Mouse (Mus musculus) neural tube, embryonic 13.5 days (tissue): ENCODE measurements at regions not wholly inside any gene's neighbourhood (a gene's known extent, or its start where the extent isn't known, plus 50 kb on each side); places are given as distances from the start of the nearest gene placed in this dataset.
A peak's percentile ranks its signal among the peaks of the same experiment; 100 is the strongest.
"Not testable (repeated sequence)": the region's sequence is repeated elsewhere in the genome, so short reads cannot be mapped to it uniquely, and the experiment has no call there.

ENCODE experiments used
- ATAC-seq: fragments of 200-750 bp; cut with Nextera tagmentation; 2 replicates; pipeline ENCODE4 v1.8.0; 2017; ENCODE audit warnings: low read depth, mild to moderate bottlenecking, moderate TSS enrichment, moderate library complexity
- H3K27ac ChIP-seq: fragments of 300-500 bp; sonication (generic); replicated peaks from 2 replicates; pipeline ENCODE4 v1.5.1; 2015; ENCODE audit warnings: moderate library complexity, mild to moderate bottlenecking, inconsistent platforms
- H3K27me3 ChIP-seq: fragments of 300-500 bp; sonication (generic); 2 replicates; pipeline ENCODE4 v1.6.1; 2015; ENCODE audit warnings: mild to moderate bottlenecking, inconsistent platforms
- H3K36me3 ChIP-seq: fragments of 300-500 bp; sonication (generic); 2 replicates; pipeline ENCODE4 v1.6.1; 2015; ENCODE audit warnings: mild to moderate bottlenecking, inconsistent platforms
- H3K4me1 ChIP-seq: fragments of 300-500 bp; sonication (generic); replicated peaks from 2 replicates; pipeline ENCODE4 v1.6.1; 2015; ENCODE audit warnings: inconsistent platforms
- H3K4me2 ChIP-seq: fragments of 300-500 bp; sonication (generic); 2 replicates; pipeline ENCODE4 v1.6.1; 2015; ENCODE audit warnings: inconsistent platforms, mild to moderate bottlenecking, moderate library complexity
- H3K4me3 ChIP-seq: fragments of 300-500 bp; sonication (generic); 2 replicates; pipeline ENCODE4 v1.5.1; 2015; ENCODE audit warnings: mild to moderate bottlenecking, inconsistent platforms
- H3K9ac ChIP-seq: fragments of 300-500 bp; sonication (generic); 2 replicates; pipeline ENCODE4 v1.6.1; 2015; ENCODE audit warnings: moderate library complexity, mild to moderate bottlenecking, inconsistent platforms
- H3K9me3 ChIP-seq: fragments of 300-500 bp; sonication (generic); 2 replicates; pipeline ENCODE4 v1.6.1; 2016; ENCODE audit warnings: inconsistent platforms
- WGBS: fragments of 180-500 bp; shearing (Covaris S2); methylation state at CpG from one replicate; pipeline ENCODE4 v1.1.7; 2015; 5-methylcytosine and 5-hydroxymethylcytosine counted together

DNA sequence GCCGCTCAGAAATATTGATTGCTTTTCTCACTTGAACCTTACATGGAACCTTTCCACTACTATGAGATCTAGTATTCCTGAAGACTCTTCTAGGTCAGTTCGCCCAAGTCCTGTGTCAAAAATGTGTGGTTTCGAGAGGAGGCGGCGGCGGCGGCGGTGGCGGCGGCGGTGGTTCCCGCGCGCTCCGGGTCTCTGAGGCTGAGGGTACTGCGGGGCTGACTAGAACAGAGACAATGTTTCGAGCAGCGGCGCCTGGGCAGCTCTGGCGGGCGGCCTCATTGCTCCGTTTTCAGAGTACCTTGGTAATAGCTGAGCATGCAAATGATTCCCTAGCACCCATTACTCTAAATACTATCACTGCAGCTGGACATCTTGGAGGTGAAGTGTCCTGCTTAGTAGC is 957.0 kb upstream of the Gm597 start:
- WGBS, result 86% methylated on average over 22 of the region's 22 CpGs
- not testable (repeated sequence) for H3K27ac ChIP-seq, H3K9ac ChIP-seq, ATAC-seq, H3K4me1 ChIP-seq, H3K36me3 ChIP-seq, H3K9me3 ChIP-seq, H3K27me3 ChIP-seq, H3K4me3 ChIP-seq, H3K4me2 ChIP-seq

DNA sequence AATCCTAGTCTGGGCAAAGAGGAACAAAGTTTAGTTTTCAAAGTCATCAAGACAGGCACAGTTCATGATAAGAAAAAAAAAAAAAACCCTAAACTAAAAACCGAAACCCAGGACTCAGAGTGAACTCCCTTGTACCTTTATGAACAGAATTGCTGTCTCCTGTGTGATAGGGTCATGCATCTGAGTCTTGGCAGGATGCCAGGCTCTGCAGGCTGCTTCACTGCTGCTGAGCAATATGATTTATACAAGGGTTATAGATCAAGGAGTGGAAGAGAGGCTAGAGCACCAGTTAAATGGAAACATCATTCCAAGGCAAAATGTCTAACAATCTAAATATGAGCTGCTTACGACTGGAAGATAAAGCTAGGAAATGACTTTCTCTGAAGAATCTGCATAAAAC is 951.9 kb upstream of the Gm597 start:
- H3K9me3 ChIP-seq, result no peaks in the 10 kb centered on the region
- no peak overlapping the region for H3K4me3 ChIP-seq
- H3K9ac ChIP-seq, result no peak overlapping the region
- 0 out of 2 replicates have a peak, but pooled peaks have one; percentile 47 for ATAC-seq
- H3K27ac ChIP-seq, result no peak overlapping the region
- no peaks in the 10 kb centered on the region for H3K27me3 ChIP-seq
- WGBS, result 42% methylated on average over 2 of the region's 2 CpGs
- no peaks in the 10 kb centered on the region; the same call in 1 of the 2 replicates for H3K4me1 ChIP-seq
- no peaks in the 10 kb centered on the region for H3K36me3 ChIP-seq
- no peak overlapping the region for H3K4me2 ChIP-seq
